Mouse (Mus musculus) lung, postnatal 4 days (tissue): ENCODE measurements around the gene Rusc1.
"Not testable (repeated sequence)": the region's sequence is repeated elsewhere in the genome, so short reads cannot be mapped to it uniquely, and the experiment has no call there.

ENCODE experiments used
- DNase-seq, 2 experiments: peaks; one replicate each; pipeline ENCODE4 v3.0.0; 2021

Rusc1 gene

GRCm38 (mm10) chr3:89091811-89092508, 1.2 kb downstream of the Rusc1 start:
- DNase-seq = no peak

GRCm38 (mm10) chr3:89090694-89091655, 2.1 kb downstream of the Rusc1 start:
- DNase-seq = peak; percentile 86 to 88

- DNase-seq = peak; percentile 88 to 89
Observed at GRCm38 (mm10) chr3:89089882-89090591, 3.1 kb downstream of the Rusc1 start.

GRCm38 (mm10) chr3:89088974-89089373, 4.1 kb downstream of the Rusc1 start:
- no peak for DNase-seq

GRCm38 (mm10) chr3:89087338-89088110, 5.6 kb downstream of the Rusc1 start:
- peak; percentile 78 to 86 for DNase-seq

- no peak for DNase-seq
Observed at GRCm38 (mm10) chr3:89084654-89085190, 8.4 kb downstream of the Rusc1 start.

- no peak for DNase-seq
Observed at GRCm38 (mm10) chr3:89084133-89084532, 9.0 kb downstream of the Rusc1 start.

- DNase-seq = not testable (repeated sequence)
Observed at GRCm38 (mm10) chr3:89082287-89082686, 10.8 kb downstream of the Rusc1 start.

GRCm38 (mm10) chr3:89077383-89077782, 15.7 kb downstream of the Rusc1 start:
- DNase-seq = no peak

- DNase-seq = no peak
Observed at GRCm38 (mm10) chr3:89067265-89067664, 25.8 kb downstream of the Rusc1 start.

- no peak for DNase-seq
Observed at GRCm38 (mm10) chr3:89061696-89062095, 31.4 kb downstream of the Rusc1 start.

- peak in 1 of 2 experiments; percentile 21 for DNase-seq
Observed at GRCm38 (mm10) chr3:89058783-89059182, 34.3 kb downstream of the Rusc1 start.

GRCm38 (mm10) chr3:89058361-89058760, 34.8 kb downstream of the Rusc1 start:
- no peak for DNase-seq

- DNase-seq = no peak
Observed at GRCm38 (mm10) chr3:89043359-89043758, 49.8 kb downstream of the Rusc1 start.
